Mouse (Mus musculus) neural tube, embryonic 14.5 days (tissue): ENCODE results near the gene Vps41. TPM values are rescaled to one million over a fixed set of nuclear protein-coding genes. Genes with fewer than 3 reads are reported as not detected.

Experiments used
- ATAC-seq: fragments of 200-750 bp; cut with Nextera tagmentation; 2 replicates; pipeline ENCODE4 v1.8.0; 2017; ENCODE audit warnings: low read depth, mild to moderate bottlenecking, moderate TSS enrichment, moderate library complexity
- H3K27ac ChIP-seq: fragments of 300-500 bp; sonication (generic); 2 replicates; pipeline ENCODE4 v1.5.1; 2014; ENCODE audit warnings: low read depth, mild to moderate bottlenecking, control low read depth, low read length, moderate library complexity, mixed read lengths
- H3K27me3 ChIP-seq: fragments of 300-500 bp; sonication (generic); 2 replicates; pipeline ENCODE4 v1.6.1; 2014; ENCODE audit warnings: low read length; ENCODE audit not compliant: control insufficient read depth, insufficient read depth
- H3K36me3 ChIP-seq: fragments of 300-500 bp; sonication (generic); 2 replicates; pipeline ENCODE4 v1.6.1; 2014; ENCODE audit warnings: low read length, mixed read lengths; ENCODE audit not compliant: control insufficient read depth, insufficient read depth
- H3K4me1 ChIP-seq: fragments of 300-500 bp; sonication (generic); 2 replicates; pipeline ENCODE4 v1.6.1; 2014; ENCODE audit warnings: low read length; ENCODE audit not compliant: control insufficient read depth, insufficient read depth
- H3K4me2 ChIP-seq: fragments of 300-500 bp; sonication (generic); 2 replicates; pipeline ENCODE4 v1.6.1; 2014; ENCODE audit warnings: mild to moderate bottlenecking, low read depth, low read length, control low read depth
- H3K4me3 ChIP-seq: fragments of 300-500 bp; sonication (generic); 2 replicates; pipeline ENCODE4 v1.5.1; 2014; ENCODE audit warnings: low read depth, low read length, control low read depth, mixed read lengths
- H3K9ac ChIP-seq: fragments of 300-500 bp; sonication (generic); replicated peaks from 2 replicates; pipeline ENCODE4 v1.6.1; 2014; ENCODE audit warnings: low read depth, mild to moderate bottlenecking, control low read depth, low read length, mixed read lengths
- H3K9me3 ChIP-seq: fragments of 300-500 bp; sonication (generic); 2 replicates; pipeline ENCODE4 v1.6.1; 2016; ENCODE audit warnings: low read length; ENCODE audit not compliant: control insufficient read depth
- WGBS: fragments of 180-500 bp; shearing (Covaris S2); extraction: QIAGEN DNeasy Blood & Tissue Kit; methylation state at CpG from one replicate; pipeline ENCODE4 v1.1.7; 2014; 5-methylcytosine and 5-hydroxymethylcytosine counted together
- polyA plus RNA-seq: library from polyadenylated mRNA; unstranded; fragments of >200 nt; fragmentation: Nextera tagmentation; extraction: Ambion mirVana; gene quantifications from 2 replicates; pipeline ENCODE4 v1.2.1, GENCODE M21; 2014

The Vps41 gene
- polyA plus RNA-seq, 1 experiment from 2014 or later = 131 TPM

DNA sequence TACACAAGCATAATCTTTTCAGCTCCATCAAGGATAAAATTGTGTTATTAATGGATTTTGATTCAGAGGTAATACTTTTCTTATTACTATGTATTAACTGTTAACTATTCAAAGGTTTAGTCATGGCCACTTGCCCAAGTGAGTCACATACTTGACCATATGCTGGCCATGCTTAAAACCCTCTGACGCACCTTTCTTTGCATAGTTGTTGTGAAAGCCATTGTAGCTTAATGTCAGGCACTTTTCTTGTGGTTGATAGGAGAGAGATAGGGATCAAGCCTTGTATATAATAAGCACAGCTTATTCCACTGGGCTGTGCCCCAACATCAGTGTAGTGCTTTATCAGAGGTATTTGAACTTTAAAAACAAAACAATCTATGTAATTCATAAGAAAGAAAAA is 126.5 kb downstream of the Vps41 start:
- Histone ChIP-seq H3K4me3 (no peak overlapping the region), H3K9ac (no peak overlapping the region), H3K36me3 (no peaks in the 10 kb centered on the region; the same call in 1 of the 2 replicates), H3K4me2 (no peak overlapping the region), H3K9me3 (no peaks in the 10 kb centered on the region), H3K27me3 (no peaks in the 10 kb centered on the region), H3K27ac (no peak overlapping the region), H3K4me1 (no peaks in the 10 kb centered on the region)
- ATAC-seq = no peak
- 100% methylated on average over 1 of the region's 1 CpGs for WGBS

- WGBS = 95% methylated on average over 3 of the region's 3 CpGs
- Histone ChIP-seq H3K27ac (no peak overlapping the region), H3K4me2 (no peak overlapping the region), H3K36me3 (no peaks in the 10 kb centered on the region; the same call in 1 of the 2 replicates), H3K9ac (no peak overlapping the region), H3K27me3 (no peaks in the 10 kb centered on the region), H3K4me1 (no peaks in the 10 kb centered on the region), H3K9me3 (no peaks in the 10 kb centered on the region), H3K4me3 (no peak overlapping the region)
- no peak for ATAC-seq
These were observed 130.3 kb downstream of the Vps41 start for GRCm38 (mm10) chr13:18847386-18847785.

- Histone ChIP-seq H3K27ac (no peak overlapping the region), H3K9ac (no peak overlapping the region)
- ATAC-seq = no peak; the same call in 1 of the 2 replicates
These were observed 132.5 kb downstream of the Vps41 start for GRCm38 (mm10) chr13:18849563-18849962.

DNA sequence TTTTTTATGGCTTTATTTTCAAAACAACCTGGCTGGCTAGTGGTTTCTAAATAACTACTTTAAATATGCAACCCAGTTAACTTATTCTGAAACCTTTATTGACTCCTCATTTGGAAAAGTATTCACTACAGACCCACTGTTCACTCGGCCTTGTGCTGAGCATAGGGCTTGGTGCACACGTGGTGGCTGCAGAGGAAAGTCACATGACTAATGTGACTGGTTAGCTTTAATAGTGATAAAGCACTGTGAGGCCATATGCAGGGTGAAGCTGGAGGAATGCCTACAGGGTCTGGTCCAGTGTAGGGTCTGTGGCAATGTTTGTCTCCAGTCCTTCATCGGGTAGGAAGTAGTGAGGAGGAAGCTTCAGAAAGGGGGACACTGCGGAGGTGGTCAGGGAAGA is 134.1 kb downstream of the Vps41 start:
- H3K4me1 ChIP-seq = no peaks in the 10 kb centered on the region
- no peaks in the 10 kb centered on the region for H3K9me3 ChIP-seq
- H3K4me2 ChIP-seq = no peak overlapping the region
- WGBS = 76% methylated on average over 4 of the region's 4 CpGs
- H3K4me3 ChIP-seq = no peak overlapping the region
- H3K9ac ChIP-seq = no peak overlapping the region
- no peaks in the 10 kb centered on the region; the same call in 1 of the 2 replicates for H3K36me3 ChIP-seq
- no peaks in the 10 kb centered on the region for H3K27me3 ChIP-seq
- ATAC-seq = no peak
- no peak overlapping the region for H3K27ac ChIP-seq

More at GRCm38 (mm10) chr13:18849563-18849962, 132.5 kb downstream of the Vps41 start:
- no peaks in the 10 kb centered on the region for H3K27me3 ChIP-seq
- no peak overlapping the region for H3K4me3 ChIP-seq
- no peaks in the 10 kb centered on the region for H3K9me3 ChIP-seq
- H3K4me2 ChIP-seq = no peak overlapping the region
- H3K4me1 ChIP-seq = no peaks in the 10 kb centered on the region
- H3K36me3 ChIP-seq = no peaks in the 10 kb centered on the region; the same call in 1 of the 2 replicates

DNA sequence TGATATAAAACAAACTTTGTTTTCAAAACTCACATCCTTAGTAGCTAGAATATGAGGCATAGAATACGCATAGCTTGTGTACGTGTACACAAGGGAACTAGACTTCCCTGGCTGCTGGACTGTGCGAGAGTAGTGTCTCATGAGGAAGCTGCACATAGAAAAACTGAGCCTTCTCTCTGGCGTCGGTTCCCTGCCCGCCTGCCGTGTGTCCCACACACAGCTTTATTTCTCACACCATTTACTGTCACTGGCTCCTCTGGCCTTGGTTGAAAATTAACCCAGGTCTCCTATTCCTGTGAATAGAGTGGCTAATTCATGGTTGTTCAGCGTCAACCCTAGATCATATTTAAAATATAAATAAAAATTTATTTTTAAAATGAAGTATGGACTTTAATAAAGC is 135.6 kb downstream of the Vps41 start:
- Histone ChIP-seq H3K27me3 (no peaks in the 10 kb centered on the region), H3K27ac (no peak overlapping the region), H3K4me3 (no peak overlapping the region), H3K36me3 (no peaks in the 10 kb centered on the region; the same call in 1 of the 2 replicates), H3K4me2 (no peak overlapping the region), H3K9me3 (no peaks in the 10 kb centered on the region), H3K9ac (no peak overlapping the region), H3K4me1 (no peaks in the 10 kb centered on the region)
- 64% methylated on average over 8 of the region's 8 CpGs for WGBS
- ATAC-seq = no peak

DNA sequence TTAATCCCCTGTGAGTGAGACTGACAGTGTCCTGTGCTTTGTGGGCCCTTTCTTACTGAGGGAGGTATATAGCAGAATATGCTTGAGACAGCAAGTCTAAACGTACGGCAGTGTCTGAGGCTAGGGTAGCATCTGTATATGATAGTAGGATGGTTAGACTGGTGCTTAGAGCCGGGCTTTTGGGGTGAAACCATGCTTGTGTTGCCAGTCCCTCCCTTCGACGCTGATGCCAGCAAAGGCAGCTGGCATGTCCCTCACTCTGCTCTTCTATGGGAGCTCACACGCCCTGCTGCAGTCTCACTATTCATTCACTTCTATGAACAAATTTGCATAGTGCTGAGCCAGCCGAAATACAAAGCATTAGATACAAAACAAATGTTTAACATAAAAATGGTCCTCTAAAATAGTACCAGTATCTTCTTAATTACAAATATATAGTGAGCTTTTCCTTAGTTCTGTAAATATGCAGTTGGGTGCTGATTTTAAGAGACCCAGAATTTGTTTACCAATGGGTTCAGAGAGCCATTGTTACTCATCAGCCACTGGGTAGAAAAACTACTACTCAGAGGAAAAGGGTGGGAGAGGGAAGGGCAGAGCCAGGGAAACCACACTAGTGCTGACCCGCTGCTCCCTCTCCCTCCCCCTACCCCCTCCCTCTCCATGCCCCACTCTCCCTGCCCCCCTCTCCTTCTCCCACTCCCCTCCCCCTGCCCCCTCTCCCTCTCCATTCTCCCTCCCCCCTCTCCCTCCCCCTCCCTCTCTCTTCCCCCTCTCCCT is 139.1 kb downstream of the Vps41 start:
- H3K27me3 ChIP-seq = no peaks in the 10 kb centered on the region
- WGBS = 51% methylated on average over 8 of the region's 8 CpGs
- ATAC-seq = peak; percentile 91
- H3K36me3 ChIP-seq = no peaks in the 10 kb centered on the region
- H3K27ac ChIP-seq = no peak overlapping the region
- no peak overlapping the region for H3K4me3 ChIP-seq
- H3K9me3 ChIP-seq = no peaks in the 10 kb centered on the region
- no peak overlapping the region for H3K4me2 ChIP-seq
- H3K4me1 ChIP-seq = no peaks in the 10 kb centered on the region
- H3K9ac ChIP-seq = no peak overlapping the region

- Histone ChIP-seq H3K9me3 (no peaks in the 10 kb centered on the region), H3K27ac (no peak overlapping the region), H3K4me1 (no peaks in the 10 kb centered on the region), H3K4me3 (no peak overlapping the region), H3K4me2 (no peak overlapping the region), H3K36me3 (no peaks in the 10 kb centered on the region), H3K9ac (no peak overlapping the region), H3K27me3 (no peaks in the 10 kb centered on the region)
- 80% methylated on average over 4 of the region's 4 CpGs for WGBS
- no peak for ATAC-seq
These were observed 141.1 kb downstream of the Vps41 start for GRCm38 (mm10) chr13:18858183-18858582.

DNA sequence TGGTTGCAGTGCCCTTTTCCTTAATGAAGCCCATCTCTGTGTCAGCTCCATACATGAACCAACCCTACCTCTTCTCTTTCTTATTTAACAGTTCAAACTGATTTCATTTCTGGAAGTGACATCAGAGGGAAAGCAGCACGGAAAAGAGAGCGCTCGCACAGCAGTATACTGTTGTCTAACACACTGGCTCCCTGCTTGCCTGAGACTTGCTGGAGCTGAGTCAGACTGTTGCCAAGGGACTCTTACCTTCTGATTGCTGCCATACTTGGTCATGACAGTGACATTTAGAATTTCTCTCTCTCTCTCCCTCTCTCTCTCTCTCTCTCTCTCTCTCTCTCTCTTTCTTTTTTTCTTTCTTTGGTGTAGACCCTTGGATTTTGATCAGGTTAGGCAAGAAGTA is 142.3 kb downstream of the Vps41 start:
- no peak for ATAC-seq

GRCm38 (mm10) chr13:18868030-18868490 is 151.0 kb downstream of the Vps41 start:
- no peaks in the 10 kb centered on the region for H3K27me3 ChIP-seq
- WGBS = 35% methylated on average over 5 of the region's 5 CpGs
- no peak overlapping the region for H3K4me2 ChIP-seq
- H3K27ac ChIP-seq = no peak overlapping the region
- H3K9me3 ChIP-seq = no peaks in the 10 kb centered on the region
- H3K9ac ChIP-seq = no peak overlapping the region
- peak; percentile 89 for ATAC-seq
- H3K4me1 ChIP-seq = 0 out of 2 replicates have a peak, but pooled peaks cover 6% of the 10 kb centered on the region
- H3K4me3 ChIP-seq = no peak overlapping the region
- no peaks in the 10 kb centered on the region for H3K36me3 ChIP-seq

More for the DNA sequence above, 142.3 kb downstream of the Vps41 start:
- H3K9me3 ChIP-seq = no peaks in the 10 kb centered on the region
- H3K27ac ChIP-seq = no peak overlapping the region
- no peaks in the 10 kb centered on the region for H3K27me3 ChIP-seq
- 93% methylated on average over 3 of the region's 3 CpGs for WGBS
- H3K4me2 ChIP-seq = no peak overlapping the region
- no peak overlapping the region for H3K4me3 ChIP-seq
- H3K9ac ChIP-seq = no peak overlapping the region
- H3K36me3 ChIP-seq = no peaks in the 10 kb centered on the region
- no peaks in the 10 kb centered on the region for H3K4me1 ChIP-seq
